Mouse (Mus musculus): ENCODE data around the gene Sptbn1.

Gene Sptbn1

GRCm38 (mm10) chr11:30057299-30057698 lies 210.7 kb downstream of the Sptbn1 start:
- in situ Hi-C loops (cut with MboI; ENCODE audit: unreplicated experiment in 2 of 2): no loop called here
